Mouse (Mus musculus) olfactory bulb, adult 2 months (tissue): ENCODE data around the gene Cnmd.

Experiments
- CTCF ChIP-seq: fragments of 200-500 bp; IDR thresholded peaks from 2 replicates; pipeline ENCODE4 v1.5.1; 2012; ENCODE audit warnings: low read depth, mild to moderate bottlenecking, low read length, moderate library complexity; ENCODE audit not compliant: insufficient read depth
- POLR2A ChIP-seq: fragments of 200-500 bp; IDR thresholded peaks from 2 replicates; pipeline ENCODE4 v1.6.1; 2012; ENCODE audit warnings: mild to moderate bottlenecking, low read depth, low read length, moderate library complexity; ENCODE audit not compliant: insufficient read depth

DNA sequence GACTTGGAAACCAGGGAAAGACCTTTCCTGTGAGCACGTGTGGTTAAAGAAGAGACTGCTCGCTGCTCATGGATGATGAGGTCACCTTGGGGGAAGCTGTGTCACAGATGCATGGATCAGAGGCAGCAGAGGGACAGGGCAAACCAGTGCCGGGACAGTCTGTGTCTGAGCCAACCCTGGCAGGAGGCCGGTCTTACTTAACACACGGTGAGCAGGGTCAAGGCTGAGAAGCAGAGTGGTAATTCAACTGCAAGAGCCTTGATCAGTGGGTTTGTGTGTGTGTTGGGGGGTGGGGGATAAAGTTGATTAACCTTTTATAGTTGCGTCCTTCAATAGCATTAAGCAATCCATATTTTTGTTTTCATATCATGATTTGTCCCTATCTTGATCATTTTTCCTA is 37.4 kb upstream of the Cnmd start:
- TF ChIP-seq CTCF: no peak
- no peak for TF ChIP-seq POLR2A
